Mouse (Mus musculus): ENCODE measurements around the gene Ppp1r12b. TPM values are rescaled to one million over a fixed set of nuclear protein-coding genes. Genes with fewer than 3 reads are reported as not detected.

Ppp1r12b gene
- total and polyA plus RNA-seq, 3 experiments, result 4.3 to 13.8 (median 12.3) TPM

- DNase-seq, result no peak
Measured at GRCm38 (mm10) chr1:134760642-134761041, 195.1 kb downstream of the Ppp1r12b start.

GRCm38 (mm10) chr1:134759133-134759532, 196.6 kb downstream of the Ppp1r12b start:
- DNase-seq, result no peak

DNA sequence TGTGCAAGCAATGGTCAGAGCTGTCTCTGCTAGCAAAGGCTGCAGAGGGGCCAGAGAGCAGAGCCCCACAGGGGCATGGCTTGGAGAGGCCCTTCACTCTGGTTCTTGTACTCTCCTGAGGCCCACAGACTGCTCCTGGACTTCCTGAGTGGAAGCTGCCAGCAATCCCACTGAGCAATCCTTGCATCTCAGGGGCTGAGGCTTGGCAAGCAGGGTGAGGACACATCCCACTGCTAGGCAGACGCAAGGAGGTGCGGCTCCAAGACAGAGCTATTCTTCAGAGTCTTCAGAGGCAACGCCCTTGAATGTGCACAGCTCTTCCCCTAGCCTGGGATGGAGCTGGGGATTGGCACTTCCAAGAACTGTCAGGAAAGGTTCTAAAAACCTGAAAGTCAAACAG, 198.5 kb downstream of the Ppp1r12b start:
- DNase-seq, result no peak

DNA sequence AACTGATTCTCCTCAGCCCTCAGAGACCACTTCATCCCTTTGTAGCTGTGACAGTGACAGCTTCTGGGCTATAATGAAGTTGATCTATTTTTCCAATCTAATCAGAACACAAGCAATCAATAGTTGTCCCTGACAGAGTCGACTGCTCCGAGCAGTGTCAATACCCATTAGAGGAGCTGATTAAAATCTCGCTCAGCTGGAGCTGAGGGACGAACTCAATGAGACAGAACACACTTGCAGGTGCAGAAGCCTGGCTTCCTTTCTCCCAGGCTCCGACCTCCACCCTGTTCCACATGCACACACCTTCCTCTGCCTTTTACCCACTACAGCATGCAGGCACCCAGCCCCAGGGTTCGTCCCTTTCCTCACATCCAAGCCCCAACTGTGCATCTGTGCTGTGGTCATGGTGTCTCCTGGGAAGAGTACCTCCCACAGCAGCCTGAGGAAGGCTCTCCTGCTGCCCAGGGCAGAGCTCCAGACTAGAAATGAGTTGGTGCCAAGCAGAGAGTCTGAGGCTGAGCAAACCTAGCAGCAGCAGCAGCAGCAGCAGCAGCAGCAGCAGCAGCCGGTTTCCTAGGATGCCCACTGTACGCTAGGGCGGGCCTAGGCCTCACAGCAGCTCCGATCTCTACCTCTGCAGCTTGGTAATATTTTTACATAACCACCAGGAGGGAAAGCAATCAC, 199.4 kb downstream of the Ppp1r12b start:
- no peak for DNase-seq

GRCm38 (mm10) chr1:134755548-134756189, 200.1 kb downstream of the Ppp1r12b start:
- DNase-seq, result peak; percentile 55

DNA sequence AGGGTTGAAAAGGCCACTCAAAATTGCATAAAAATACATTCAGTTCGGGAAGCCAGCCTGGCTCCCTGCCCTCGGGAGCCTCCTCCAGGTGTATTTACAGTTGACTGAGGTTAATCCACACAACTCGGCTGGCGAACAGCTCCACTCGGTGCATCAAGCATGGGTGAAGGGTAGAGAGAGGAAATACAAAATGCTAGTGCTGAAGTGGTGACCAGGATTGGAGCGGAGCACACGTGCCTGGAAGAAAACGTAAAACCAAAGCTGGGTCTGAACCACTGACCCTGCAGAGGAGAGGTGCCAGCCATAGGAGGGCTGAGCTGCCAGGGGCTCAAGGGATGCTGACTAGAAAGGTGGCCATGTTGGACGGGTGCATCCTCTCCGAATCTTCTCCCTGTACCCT, 200.9 kb downstream of the Ppp1r12b start:
- no peak for DNase-seq

- DNase-seq, result peak; percentile 73
Measured at GRCm38 (mm10) chr1:134753751-134754630, 201.8 kb downstream of the Ppp1r12b start.

DNA sequence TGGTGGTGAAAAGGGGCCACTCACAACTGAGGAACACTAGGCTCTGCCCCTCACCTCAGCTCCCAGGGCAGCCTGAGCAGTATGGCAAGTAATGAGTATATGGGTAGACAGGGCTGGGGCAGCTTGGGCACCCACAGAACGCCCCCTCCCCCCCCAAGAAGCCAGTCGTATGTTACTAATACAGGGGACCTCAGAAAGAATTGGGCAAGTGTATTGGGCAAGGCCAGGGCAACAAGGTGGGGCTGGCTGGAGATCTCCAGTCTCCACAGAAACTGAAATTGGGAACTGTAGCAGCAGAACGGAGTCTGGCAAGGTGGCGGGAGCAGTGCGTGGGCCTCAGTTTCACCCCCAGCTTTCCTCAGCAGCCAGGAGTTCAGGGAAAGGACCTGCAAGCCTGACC, 203.3 kb downstream of the Ppp1r12b start:
- no peak for DNase-seq

DNA sequence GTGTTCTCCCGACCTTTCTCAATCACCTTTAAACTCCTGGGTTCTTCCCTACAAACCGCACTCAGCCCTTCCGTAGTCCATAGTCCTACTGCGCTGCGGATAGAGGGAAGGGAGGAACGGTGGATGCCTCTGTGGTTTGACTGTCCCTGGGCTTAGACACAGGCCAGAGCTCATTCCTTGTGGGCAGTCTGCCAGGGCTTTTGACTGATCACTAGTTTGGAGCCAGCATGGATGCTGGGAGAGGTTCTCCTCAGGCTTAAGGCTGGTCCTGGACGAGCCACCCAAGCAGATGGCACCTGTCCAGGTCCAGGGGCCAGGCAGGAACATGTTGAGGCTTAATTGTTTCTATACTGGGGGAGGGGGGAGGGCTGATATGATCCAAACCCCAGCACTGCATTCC, 205.9 kb downstream of the Ppp1r12b start:
- DNase-seq, result no peak

- DNase-seq, result peak; percentile 69
Measured at GRCm38 (mm10) chr1:134747236-134748174, 208.2 kb downstream of the Ppp1r12b start.

- DNase-seq, result peak; percentile 29
Measured at GRCm38 (mm10) chr1:134745648-134746047, 210.1 kb downstream of the Ppp1r12b start.

GRCm38 (mm10) chr1:134741946-134742661, 213.6 kb downstream of the Ppp1r12b start:
- DNase-seq, result no peak

- DNase-seq, result no peak
Measured at GRCm38 (mm10) chr1:134741433-134741832, 214.3 kb downstream of the Ppp1r12b start.

GRCm38 (mm10) chr1:134737463-134737862, 218.3 kb downstream of the Ppp1r12b start:
- DNase-seq, result no peak

- no peak for DNase-seq
Measured at GRCm38 (mm10) chr1:134733659-134734058, 222.1 kb downstream of the Ppp1r12b start.

DNA sequence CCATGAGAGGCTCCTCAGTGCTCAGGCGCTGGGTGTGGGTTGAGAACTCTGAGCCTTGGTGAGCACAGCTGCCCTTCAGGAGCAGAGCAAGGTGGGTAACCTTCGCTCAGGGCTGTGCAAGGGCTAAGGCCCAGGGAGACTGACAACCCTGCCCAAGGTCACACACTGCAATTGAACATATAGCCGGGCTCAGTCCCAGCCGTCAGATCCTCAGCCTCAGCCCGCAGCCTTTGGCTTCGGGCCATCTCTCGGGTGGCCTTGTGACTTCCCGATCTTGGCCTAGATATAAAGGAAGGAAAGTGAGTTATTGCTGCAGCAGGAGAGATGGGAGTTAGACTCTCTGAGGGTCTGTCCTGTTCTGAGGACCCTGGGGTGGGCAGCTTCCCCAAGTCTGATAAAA, 228.5 kb downstream of the Ppp1r12b start:
- DNase-seq, result peak; percentile 88

- no peak for DNase-seq
Measured at GRCm38 (mm10) chr1:134726480-134726879, 229.3 kb downstream of the Ppp1r12b start.

DNA sequence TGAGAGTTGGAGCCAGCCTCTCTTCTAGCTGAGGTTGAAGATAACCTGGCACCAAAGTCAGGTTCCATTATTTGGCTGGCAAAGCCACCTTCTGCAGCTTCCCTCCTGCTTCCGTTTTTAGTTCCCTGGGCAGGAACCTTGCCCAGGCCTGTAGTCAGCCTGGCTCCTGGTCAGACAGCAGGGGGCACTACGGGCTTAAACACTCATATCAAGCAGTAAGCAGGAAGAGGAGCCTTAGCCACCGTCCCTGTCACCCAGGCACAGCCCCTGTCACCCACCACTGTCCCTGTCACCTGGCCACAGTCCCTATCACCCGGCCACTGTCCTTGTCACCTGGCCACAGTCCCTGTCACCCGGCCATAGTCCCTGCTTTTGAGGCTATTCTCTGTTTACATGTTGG, 230.5 kb downstream of the Ppp1r12b start:
- peak; percentile 60 for DNase-seq

- DNase-seq, result no peak
Measured at GRCm38 (mm10) chr1:134722891-134723290, 232.9 kb downstream of the Ppp1r12b start.

- DNase-seq, result no peak
Measured at GRCm38 (mm10) chr1:134721486-134721885, 234.3 kb downstream of the Ppp1r12b start.

Measured in adrenal gland, adult 2 months (tissue).